Comparison of ENCODE assay signal across 8 mouse cellular contexts in the genomic region with DNA sequence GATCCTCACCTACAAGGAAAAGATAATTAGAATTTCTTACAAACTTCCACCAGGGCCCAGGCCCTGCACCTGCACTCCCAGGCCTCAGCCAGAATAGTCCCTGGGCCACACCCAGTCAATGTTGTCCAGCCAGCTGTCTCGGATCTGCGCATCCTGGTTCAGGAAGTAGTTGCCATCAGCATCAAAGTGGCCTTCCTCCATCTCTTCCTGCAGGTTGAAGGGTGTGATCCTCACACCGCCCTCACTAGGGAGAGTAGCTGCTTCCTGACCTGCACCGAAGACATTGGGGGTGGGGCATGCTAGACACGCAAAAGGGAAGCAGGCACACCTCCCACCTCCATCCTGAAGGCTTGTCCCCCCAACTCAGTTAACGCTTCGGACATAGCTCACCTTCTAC. TPM values are rescaled to one million over a fixed set of nuclear protein-coding genes. Genes with fewer than 3 reads are reported as not detected.
DNase-seq lines count a peak whose midpoint lies in the region; ATAC-seq and TF ChIP-seq lines count a peak whose summit lies in the region.

No protein-coding gene starts in this region.

- intact Hi-C loops in gastrocnemius, postnatal 36 days (cut with DNase I) = no loop called here

- peaks cover 10% of the 10 kb centered on the region for H3K79me2 ChIP-seq in myocyte (ENCODE audit: control insufficient read depth, insufficient read depth)

- H3K9me3 ChIP-seq in kidney, postnatal 0 days (replicated peaks; ENCODE audit: low read length) = no peaks in the 10 kb centered on the region
- no peaks in the 10 kb centered on the region for H3K9me3 ChIP-seq in embryonic facial prominence, embryonic 10.5 days
- no peaks in the 10 kb centered on the region for H3K9me3 ChIP-seq in hindbrain, postnatal 0 days (ENCODE audit: low read length)

- peak overlapping the region; percentile 73 for H3K4me2 ChIP-seq in kidney, postnatal 0 days (ENCODE audit: low read length)
- H3K4me2 ChIP-seq in hindbrain, postnatal 0 days (ENCODE audit: low read depth, low read length) = peak overlapping the region; percentile 68
- peak overlapping the region; percentile 75 for H3K4me2 ChIP-seq in myocyte (ENCODE audit: low read depth)

- peak overlapping the region; percentile 85 for H3ac ChIP-seq in myocyte (ENCODE audit: control insufficient read depth, insufficient read length)

- peak overlapping the region; percentile 53 for H3K4me3 ChIP-seq in kidney, postnatal 0 days (replicated peaks; ENCODE audit: low read depth, low read length)
- H3K4me3 ChIP-seq in embryonic facial prominence, embryonic 10.5 days = peak overlapping the region; percentile 82
- H3K4me3 ChIP-seq in hindbrain, postnatal 0 days (ENCODE audit: low read length) = peak overlapping the region; percentile 62
- peak overlapping the region; percentile 64 for H3K4me3 ChIP-seq in myocyte

- no peaks in the 10 kb centered on the region for H3K27me3 ChIP-seq in kidney, postnatal 0 days (ENCODE audit: insufficient read depth, low read length)
- H3K27me3 ChIP-seq in embryonic facial prominence, embryonic 10.5 days (replicated peaks; ENCODE audit: low read depth, poor library complexity, severe bottlenecking) = no peaks in the 10 kb centered on the region
- no peaks in the 10 kb centered on the region for H3K27me3 ChIP-seq in hindbrain, postnatal 0 days (ENCODE audit: insufficient read depth, low read length)
- H3K27me3 ChIP-seq in myocyte (ENCODE audit: control insufficient read depth, insufficient read depth, insufficient read length) = no peaks in the 10 kb centered on the region

- peaks cover 20% of the 10 kb centered on the region for H3K4me1 ChIP-seq in kidney, postnatal 0 days (replicated peaks; ENCODE audit: insufficient read depth, low read length)
- peaks cover 26% of the 10 kb centered on the region for H3K4me1 ChIP-seq in embryonic facial prominence, embryonic 10.5 days
- peaks cover 17% of the 10 kb centered on the region for H3K4me1 ChIP-seq in hindbrain, postnatal 0 days (ENCODE audit: insufficient read depth, low read length)

- ATAC-seq in kidney, postnatal 0 days (replicated peaks; ENCODE audit: low FRiP score, low read depth) = no peak
- no peak for ATAC-seq in hindbrain, postnatal 0 days

- no peak for TF ChIP-seq CTCF in kidney, postnatal 0 days (IDR thresholded peaks at IDR 0.05; ENCODE audit: low read depth)
- no peak for TF ChIP-seq CTCF in hindbrain, postnatal 0 days (IDR thresholded peaks at IDR 0.05; ENCODE audit: low read depth)

- peaks cover 42% of the 10 kb centered on the region for H3K36me3 ChIP-seq in kidney, postnatal 0 days (ENCODE audit: insufficient read depth, low read length)
- H3K36me3 ChIP-seq in embryonic facial prominence, embryonic 10.5 days (replicated peaks) = peaks cover 82% of the 10 kb centered on the region
- peaks cover 33% of the 10 kb centered on the region for H3K36me3 ChIP-seq in hindbrain, postnatal 0 days (ENCODE audit: insufficient read depth, low read length)
- H3K36me3 ChIP-seq in myocyte (ENCODE audit: control insufficient read depth, insufficient read depth) = peaks cover 24% of the 10 kb centered on the region

- peak overlapping the region; percentile 61 for H3K9ac ChIP-seq in kidney, postnatal 0 days (ENCODE audit: low read depth, low read length)
- H3K9ac ChIP-seq in hindbrain, postnatal 0 days (replicated peaks; ENCODE audit: low read length) = peak overlapping the region; percentile 74

- 0 out of 2 replicates have a peak overlapping the region, but pooled peaks have one; percentile 90 for H3K27ac ChIP-seq in kidney, postnatal 0 days
- H3K27ac ChIP-seq in embryonic facial prominence, embryonic 10.5 days (replicated peaks) = peak overlapping the region; percentile 90
- peak overlapping the region; percentile 82; the same call in 1 of the 2 replicates for H3K27ac ChIP-seq in hindbrain, postnatal 0 days

- 62% methylated on average over 7 of the region's 7 CpGs for WGBS in kidney, postnatal 0 days
- WGBS in embryonic facial prominence, embryonic 10.5 days = 83% methylated on average over 7 of the region's 7 CpGs
- WGBS in hindbrain, postnatal 0 days = 85% methylated on average over 7 of the region's 7 CpGs

- DNase-seq in kidney, postnatal 0 days (ENCODE audit: low spot score) = no peak
- DNase-seq in kidney, postnatal 10 days = no peak
- no peak for DNase-seq in embryonic facial prominence, embryonic 10.5 days (ENCODE audit: low spot score)
- no peak for DNase-seq in hindbrain, postnatal 0 days (ENCODE audit: low spot score)
- DNase-seq in right cerebral cortex, postnatal 4 days = no peak
- no peak for DNase-seq in gastrocnemius, adult 18-20 months (ENCODE audit: low spot score)
- DNase-seq in gastrocnemius, postnatal 36 days = no peak

- no peak for TF ChIP-seq POLR2A in myocyte (IDR thresholded peaks at IDR 0.05; ENCODE audit: insufficient read length, low read depth)

TF ChIP-seq in myocyte, 11 proteins besides CTCF, POLR2A, EP300 and RAD21:
- no peak for TF ChIP-seq MYOG (IDR thresholded peaks at IDR 0.05; ENCODE audit: control insufficient read depth in 1 of 3, insufficient read depth in 1 of 3, insufficient read length in 2 of 3, low read depth in 2 of 3)
- no peak for TF ChIP-seq POLR2AphosphoS2 (IDR thresholded peaks at IDR 0.05; ENCODE audit: insufficient read length, low read depth)
- TF ChIP-seq CEBPB (IDR thresholded peaks at IDR 0.05; ENCODE audit: insufficient read depth, poor library complexity, severe bottlenecking) = no peak
- no peak for TF ChIP-seq MYOD1 (IDR thresholded peaks at IDR 0.05; ENCODE audit: control insufficient read depth in 1 of 3, insufficient read length in 2 of 3, low read depth in 2 of 3)
- no peak for TF ChIP-seq E2F4 (IDR thresholded peaks at IDR 0.05; ENCODE audit: insufficient read depth)
- TF ChIP-seq MAX (IDR thresholded peaks at IDR 0.05; ENCODE audit: low read depth) = no peak
- TF ChIP-seq TCF3 (IDR thresholded peaks at IDR 0.05; ENCODE audit: insufficient read length, low read depth) = no peak
- TF ChIP-seq TCF12 (IDR thresholded peaks at IDR 0.05; ENCODE audit: insufficient read depth, poor library complexity, severe bottlenecking) = no peak
- no peak for TF ChIP-seq REST (IDR thresholded peaks at IDR 0.05; ENCODE audit: insufficient read depth, insufficient read length)
- TF ChIP-seq USF1 (IDR thresholded peaks at IDR 0.05; ENCODE audit: low read depth) = no peak
- TF ChIP-seq SRF (IDR thresholded peaks at IDR 0.05; ENCODE audit: control insufficient read depth, insufficient read length, low read depth) = no peak

RNA-seq across cellular contexts. Expression of a gene that starts 1.2 kb away (rescaled TPM):
- 42.8 and 47.7 TPM in 2 replicates for polyA plus RNA-seq in kidney, postnatal 0 days (2015; fragmentation: Nextera tagmentation; extraction: Ambion mirVana)
- 89.9 and 93.4 TPM in 2 replicates for polyA plus RNA-seq in embryonic facial prominence, embryonic 10.5 days (2016; fragmentation: Nextera tagmentation; extraction: Ambion mirVana)
- 59.7 and 75.0 TPM in 2 replicates for total RNA-seq in hindbrain, postnatal 0 days (2014; rRNA removed)
- 57.0 and 62.3 TPM in 2 replicates for polyA plus RNA-seq in hindbrain, postnatal 0 days (2015; fragmentation: Nextera tagmentation; extraction: Ambion mirVana)
- polyA plus RNA-seq in myocyte (2012; fragmentation: generic; extraction: Trizol) = 58.3 TPM
- 10 to 100 TPM; 25.1 to 26.8 TPM for total RNA-seq in gastrocnemius, adult 18-20 months (2021)
- 10 to 100 TPM; 24.1 to 28.0 TPM for total RNA-seq in gastrocnemius, postnatal 36 days (2021)

RNA-seq across cellular contexts. Expression of a gene that starts 13.6 kb away (rescaled TPM):
- 14.9 and 16.9 TPM in 2 replicates for polyA plus RNA-seq in kidney, postnatal 0 days (2015; fragmentation: Nextera tagmentation; extraction: Ambion mirVana)
- polyA plus RNA-seq in embryonic facial prominence, embryonic 10.5 days (2016; fragmentation: Nextera tagmentation; extraction: Ambion mirVana) = 31.3 and 34.4 TPM in 2 replicates
- total RNA-seq in hindbrain, postnatal 0 days (2014; rRNA removed) = 68.6 and 69.4 TPM in 2 replicates
- polyA plus RNA-seq in hindbrain, postnatal 0 days (2015; fragmentation: Nextera tagmentation; extraction: Ambion mirVana) = 25.4 and 28.1 TPM in 2 replicates
- 62.8 TPM for polyA plus RNA-seq in myocyte (2012; fragmentation: generic; extraction: Trizol)
- total RNA-seq in gastrocnemius, adult 18-20 months (2021) = 10 to 100 TPM; 26.4 to 29.5 TPM
- 10 to 100 TPM; 25.4 to 31.3 TPM for total RNA-seq in gastrocnemius, postnatal 36 days (2021)

RNA-seq across cellular contexts. Expression of a gene that starts 14.1 kb away (rescaled TPM):
- polyA plus RNA-seq in kidney, postnatal 0 days (2015; fragmentation: Nextera tagmentation; extraction: Ambion mirVana) = 2.9 and 4.7 TPM in 2 replicates
- polyA plus RNA-seq in embryonic facial prominence, embryonic 10.5 days (2016; fragmentation: Nextera tagmentation; extraction: Ambion mirVana) = 9.3 and 10.7 TPM in 2 replicates
- total RNA-seq in hindbrain, postnatal 0 days (2014; rRNA removed) = 15.5 TPM in 1 of 2 replicates, not detected in the other
- 3.0 and 3.1 TPM in 2 replicates for polyA plus RNA-seq in hindbrain, postnatal 0 days (2015; fragmentation: Nextera tagmentation; extraction: Ambion mirVana)
- 10,881 TPM for polyA plus RNA-seq in myocyte (2012; fragmentation: generic; extraction: Trizol)
- total RNA-seq in gastrocnemius, adult 18-20 months (2021) = over 10,000 TPM; 24,635 to 28,732 TPM
- total RNA-seq in gastrocnemius, postnatal 36 days (2021) = over 10,000 TPM; 37,212 to 46,634 TPM

RNA-seq across cellular contexts. Expression of a gene that starts 38.2 kb away (rescaled TPM):
- polyA plus RNA-seq in kidney, postnatal 0 days (2015; fragmentation: Nextera tagmentation; extraction: Ambion mirVana) = 22.3 and 25.1 TPM in 2 replicates
- 73.5 and 75.8 TPM in 2 replicates for polyA plus RNA-seq in embryonic facial prominence, embryonic 10.5 days (2016; fragmentation: Nextera tagmentation; extraction: Ambion mirVana)
- total RNA-seq in hindbrain, postnatal 0 days (2014; rRNA removed) = 41.0 and 43.3 TPM in 2 replicates
- 31.7 and 33.9 TPM in 2 replicates for polyA plus RNA-seq in hindbrain, postnatal 0 days (2015; fragmentation: Nextera tagmentation; extraction: Ambion mirVana)
- 11.4 TPM for polyA plus RNA-seq in myocyte (2012; fragmentation: generic; extraction: Trizol)
- total RNA-seq in gastrocnemius, adult 18-20 months (2021) = 1 to 10 TPM; 4.2 to 4.6 TPM
- 1 to 10 TPM; 3.6 to 4.2 TPM for total RNA-seq in gastrocnemius, postnatal 36 days (2021)

RNA-seq across cellular contexts. Expression of a gene that starts 38.3 kb away (rescaled TPM):
- 16.7 and 20.5 TPM in 2 replicates for polyA plus RNA-seq in kidney, postnatal 0 days (2015; fragmentation: Nextera tagmentation; extraction: Ambion mirVana)
- polyA plus RNA-seq in embryonic facial prominence, embryonic 10.5 days (2016; fragmentation: Nextera tagmentation; extraction: Ambion mirVana) = 27.3 and 30.0 TPM in 2 replicates
- 4.6 and 5.0 TPM in 2 replicates for total RNA-seq in hindbrain, postnatal 0 days (2014; rRNA removed)
- polyA plus RNA-seq in hindbrain, postnatal 0 days (2015; fragmentation: Nextera tagmentation; extraction: Ambion mirVana) = 3.8 and 5.2 TPM in 2 replicates
- 2.2 TPM for polyA plus RNA-seq in myocyte (2012; fragmentation: generic; extraction: Trizol)
- 1 to 10 TPM; 1.0 to 1.3 TPM for total RNA-seq in gastrocnemius, adult 18-20 months (2021)
- 1 to 10 TPM; 1.4 to 2.4 TPM for total RNA-seq in gastrocnemius, postnatal 36 days (2021)

Comparison
In these comparisons a context has a peak if more than half of its experiments do, and no peak if none do; other contexts are left out.
1. RNA of a gene that starts 14.1 kb away (polyA plus RNA-seq): 10,881 TPM in myocyte (single experiment); 9.3 to 10.7 TPM in embryonic facial prominence, embryonic 10.5 days, 2.9 to 4.7 TPM in kidney, postnatal 0 days and 3.0 to 3.1 TPM in hindbrain, postnatal 0 days; every median in the first group is over 100 times any median in the second.
2. Peak in every context shown above with its lines, with median percentiles within 50 percentile points of each other: H3K27ac ChIP-seq, H3K4me2 ChIP-seq and H3K4me3 ChIP-seq.